Mouse (Mus musculus) lung, embryonic 16.5 days (tissue): ENCODE results near the gene Kpna2. TPM values are rescaled to one million over a fixed set of nuclear protein-coding genes. Genes with fewer than 3 reads are reported as not detected.

ENCODE experiments used
- ATAC-seq: fragments of 200-750 bp; cut with Nextera tagmentation; 2 replicates; pipeline ENCODE4 v1.8.0; 2017; ENCODE audit warnings: low read depth, mild to moderate bottlenecking, moderate library complexity
- H3K27ac ChIP-seq: fragments of 300-500 bp; sonication (generic); 2 replicates; pipeline ENCODE4 v1.5.1; 2014; ENCODE audit warnings: mild to moderate bottlenecking, control low read depth, low read length
- H3K27me3 ChIP-seq: fragments of 300-500 bp; sonication (generic); 2 replicates; pipeline ENCODE4 v1.6.1; 2014; ENCODE audit warnings: low read depth, low read length, mixed read lengths; ENCODE audit not compliant: control insufficient read depth, insufficient read depth
- H3K36me3 ChIP-seq: fragments of 300-500 bp; sonication (generic); 2 replicates; pipeline ENCODE4 v1.6.1; 2014; ENCODE audit warnings: low read length; ENCODE audit not compliant: control insufficient read depth, insufficient read depth
- H3K4me1 ChIP-seq: fragments of 300-500 bp; sonication (generic); replicated peaks from 2 replicates; pipeline ENCODE4 v1.6.1; 2014; ENCODE audit warnings: low read length, mixed read lengths; ENCODE audit not compliant: control insufficient read depth, insufficient read depth
- H3K4me2 ChIP-seq: fragments of 300-500 bp; sonication (generic); 2 replicates; pipeline ENCODE4 v1.6.1; 2014; ENCODE audit warnings: low read depth, low read length, control low read depth
- H3K4me3 ChIP-seq: fragments of 300-500 bp; sonication (generic); 2 replicates; pipeline ENCODE4 v1.5.1; 2014; ENCODE audit warnings: mild to moderate bottlenecking, low read length, control low read depth
- H3K9ac ChIP-seq: fragments of 300-500 bp; sonication (generic); 2 replicates; pipeline ENCODE4 v1.6.1; 2014; ENCODE audit warnings: low read length, control low read depth
- H3K9me3 ChIP-seq: fragments of 300-500 bp; sonication (generic); 2 replicates; pipeline ENCODE4 v1.6.1; 2016; ENCODE audit warnings: low read length; ENCODE audit not compliant: control insufficient read depth
- WGBS: fragments of 180-500 bp; shearing (Covaris S2); extraction: QIAGEN DNeasy Blood & Tissue Kit; methylation state at CpG from one replicate; pipeline ENCODE4 v1.1.7; 2014; 5-methylcytosine and 5-hydroxymethylcytosine counted together
- polyA plus RNA-seq: library from polyadenylated mRNA; unstranded; fragments of >200 nt; fragmentation: Nextera tagmentation; extraction: Ambion mirVana; gene quantifications from 2 replicates; pipeline ENCODE4 v1.2.1, GENCODE M21; 2015

Gene Kpna2
- polyA plus RNA-seq, 1 experiment from 2014 or later, result 492 TPM

GRCm38 (mm10) chr11:107014020-107014585 lies 14.8 kb upstream of the Kpna2 start:
- Histone ChIP-seq H3K27me3 (no peaks in the 10 kb centered on the region), H3K4me1 (peaks cover 12% of the 10 kb centered on the region), H3K4me3 (no peak overlapping the region), H3K27ac (peak overlapping the region; percentile 65; the same call in 1 of the 2 replicates), H3K36me3 (no peaks in the 10 kb centered on the region), H3K4me2 (peak overlapping the region; percentile 7; the same call in 1 of the 2 replicates), H3K9me3 (peaks cover 2% of the 10 kb centered on the region; the same call in 1 of the 2 replicates), H3K9ac (no peak overlapping the region)
- WGBS, result 72% methylated on average over 11 of the region's 11 CpGs
- ATAC-seq, result no peak

- ATAC-seq, result peak; percentile 87
- peak overlapping the region; percentile 64 for H3K4me3 ChIP-seq
- peak overlapping the region; percentile 65 for H3K4me2 ChIP-seq
- H3K27ac ChIP-seq, result peak overlapping the region; percentile 100
- no peaks in the 10 kb centered on the region for H3K27me3 ChIP-seq
- peak overlapping the region; percentile 88 for H3K9ac ChIP-seq
- H3K9me3 ChIP-seq, result peaks cover 2% of the 10 kb centered on the region; the same call in 1 of the 2 replicates
- under 1% methylated on average over 37 of the region's 37 CpGs for WGBS
- peaks cover 12% of the 10 kb centered on the region for H3K4me1 ChIP-seq
- H3K36me3 ChIP-seq, result no peaks in the 10 kb centered on the region
These were observed 13.1 kb upstream of the Kpna2 start for GRCm38 (mm10) chr11:107012324-107013017.

DNA sequence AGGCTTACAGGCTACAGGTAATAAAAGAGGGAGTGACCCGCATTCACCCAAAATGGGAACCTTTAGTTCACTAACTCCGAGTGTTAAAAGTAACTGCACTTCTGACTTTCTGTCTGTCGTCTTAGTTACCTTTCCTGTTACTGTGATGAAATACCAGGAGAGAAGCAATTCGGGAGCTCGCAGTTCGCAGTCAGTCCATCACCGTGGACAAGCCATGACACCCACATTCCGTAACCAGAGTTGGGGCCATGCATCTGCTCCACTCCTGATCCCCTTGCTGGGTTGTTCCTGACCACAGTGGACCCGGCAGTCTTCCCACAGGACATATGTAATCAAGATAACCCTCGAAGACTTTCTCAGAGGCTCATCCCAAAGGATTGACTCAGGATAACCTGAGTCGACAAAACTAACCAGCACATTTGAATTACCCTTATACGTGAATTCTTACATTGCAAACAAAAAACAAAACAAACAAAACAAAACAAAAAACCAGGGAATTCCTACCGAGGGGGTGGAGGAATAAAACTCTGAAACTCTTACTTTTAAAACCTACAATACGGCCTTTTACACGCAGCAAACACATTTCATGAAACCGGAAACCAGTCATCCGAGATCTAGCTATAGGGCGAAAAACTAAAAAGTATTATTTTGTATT lies 12.5 kb upstream of the Kpna2 start:
- no peak for ATAC-seq
- H3K27ac ChIP-seq, result peak overlapping the region; percentile 100
- peak overlapping the region; percentile 65 for H3K4me2 ChIP-seq
- H3K27me3 ChIP-seq, result no peaks in the 10 kb centered on the region
- 22% methylated on average over 18 of the region's 18 CpGs for WGBS
- no peaks in the 10 kb centered on the region for H3K36me3 ChIP-seq
- H3K9me3 ChIP-seq, result peaks cover 2% of the 10 kb centered on the region; the same call in 1 of the 2 replicates
- H3K9ac ChIP-seq, result peak overlapping the region; percentile 88
- peak overlapping the region; percentile 64 for H3K4me3 ChIP-seq
- peaks cover 12% of the 10 kb centered on the region for H3K4me1 ChIP-seq

- no peak for ATAC-seq
- peak overlapping the region; percentile 65; the same call in 1 of the 2 replicates for H3K4me2 ChIP-seq
- H3K9ac ChIP-seq, result no peak overlapping the region; the same call in 1 of the 2 replicates
- no peaks in the 10 kb centered on the region for H3K36me3 ChIP-seq
- peaks cover 2% of the 10 kb centered on the region; the same call in 1 of the 2 replicates for H3K9me3 ChIP-seq
- H3K4me1 ChIP-seq, result peaks cover 12% of the 10 kb centered on the region
- 76% methylated on average over 7 of the region's 7 CpGs for WGBS
- H3K4me3 ChIP-seq, result no peak overlapping the region
- H3K27ac ChIP-seq, result peak overlapping the region; percentile 100; the same call in 1 of the 2 replicates
- no peaks in the 10 kb centered on the region for H3K27me3 ChIP-seq
These were observed 11.8 kb upstream of the Kpna2 start for GRCm38 (mm10) chr11:107011171-107011570.

DNA sequence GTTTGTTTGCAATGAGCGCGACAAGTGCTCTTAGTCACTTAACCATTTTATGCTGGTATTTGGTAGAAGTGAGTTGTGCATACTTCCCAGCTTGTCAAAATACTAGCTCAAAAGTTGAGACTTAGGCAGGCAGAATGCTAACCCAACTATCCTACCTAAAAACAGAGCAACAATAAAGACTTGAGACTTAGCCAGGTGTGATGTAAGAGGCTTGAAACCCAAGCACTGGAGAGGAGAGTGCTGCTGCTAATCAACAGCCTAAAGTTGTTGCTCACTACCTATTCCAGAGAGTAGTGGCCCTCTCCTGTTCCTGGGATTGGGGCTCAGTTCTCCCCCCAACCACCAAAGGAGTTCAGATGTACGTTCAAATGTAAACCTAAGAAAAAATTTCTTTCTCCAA lies 11.1 kb upstream of the Kpna2 start:
- peaks cover 12% of the 10 kb centered on the region for H3K4me1 ChIP-seq
- H3K9ac ChIP-seq, result no peak overlapping the region
- H3K27me3 ChIP-seq, result no peaks in the 10 kb centered on the region
- no peak for ATAC-seq
- no peaks in the 10 kb centered on the region for H3K36me3 ChIP-seq
- no peak overlapping the region for H3K4me2 ChIP-seq
- no peak overlapping the region for H3K27ac ChIP-seq
- peaks cover 2% of the 10 kb centered on the region; the same call in 1 of the 2 replicates for H3K9me3 ChIP-seq
- H3K4me3 ChIP-seq, result no peak overlapping the region
- WGBS, result 90% methylated on average over 3 of the region's 3 CpGs

DNA sequence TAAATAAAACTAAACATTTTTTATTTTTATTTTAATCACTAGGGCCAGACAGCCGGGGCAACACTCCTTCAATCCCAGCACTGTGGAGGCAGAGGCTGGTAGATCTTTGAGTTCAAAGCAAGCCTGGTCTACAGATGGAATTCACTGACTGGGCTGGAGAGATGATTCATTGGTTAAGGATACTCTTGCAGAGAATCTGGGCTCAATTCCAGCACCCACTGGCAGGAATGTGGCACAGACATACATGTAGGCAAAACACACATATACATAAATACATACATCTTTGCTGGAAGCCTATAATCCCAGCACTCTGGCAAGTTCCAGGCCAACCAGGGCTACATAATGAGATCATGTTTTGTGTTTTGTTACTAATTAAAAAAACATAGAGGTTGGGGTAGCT lies 6.2 kb upstream of the Kpna2 start:
- Histone ChIP-seq H3K4me1 (0 out of 2 replicates have a peak, but pooled peaks cover 5% of the 10 kb centered on the region), H3K27me3 (no peaks in the 10 kb centered on the region), H3K36me3 (no peaks in the 10 kb centered on the region), H3K9ac (no peak overlapping the region), H3K4me3 (no peak overlapping the region), H3K9me3 (no peaks in the 10 kb centered on the region), H3K4me2 (no peak overlapping the region), H3K27ac (no peak overlapping the region)
- 66% methylated on average over 1 of the region's 1 CpGs for WGBS
- ATAC-seq, result no peak

GRCm38 (mm10) chr11:107001760-107002675 lies 2.7 kb upstream of the Kpna2 start:
- no peak overlapping the region for H3K4me2 ChIP-seq
- ATAC-seq, result 0 out of 2 replicates have a peak, but pooled peaks have one; percentile 17
- peak overlapping the region; percentile 39 for H3K27ac ChIP-seq

DNA sequence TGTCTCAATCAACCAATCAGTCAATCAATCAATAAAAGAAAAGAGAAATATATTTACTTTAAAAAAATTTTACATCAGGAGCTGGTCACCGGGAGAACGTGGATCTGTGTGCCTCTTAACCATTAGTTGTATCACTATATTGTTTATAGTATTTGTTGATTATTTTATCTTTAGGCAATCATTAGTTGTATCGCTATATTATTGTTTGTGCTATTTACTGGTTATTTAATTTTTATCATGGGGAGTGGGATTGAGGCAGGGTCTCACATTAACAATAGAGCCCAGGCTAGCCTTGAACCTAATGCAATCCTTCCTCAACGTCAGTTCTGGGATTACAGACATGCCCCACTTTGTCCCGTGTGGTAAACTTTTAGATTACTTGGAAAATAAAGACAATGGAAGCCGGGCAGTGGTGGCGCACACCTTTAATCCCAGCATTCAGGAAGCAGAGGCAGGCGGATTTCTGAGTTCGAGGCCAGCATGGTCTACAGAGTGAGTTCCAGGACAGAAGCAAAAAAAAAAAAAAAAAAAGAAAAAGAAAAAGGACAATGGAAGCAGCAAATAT lies 690 bp upstream of the Kpna2 start:
- WGBS, result 78% methylated on average over 9 of the region's 9 CpGs
- H3K4me1 ChIP-seq, result peaks cover 10% of the 10 kb centered on the region

More at GRCm38 (mm10) chr11:107001760-107002675, 2.7 kb upstream of the Kpna2 start:
- no peak overlapping the region for H3K4me3 ChIP-seq
- 49% methylated on average over 7 of the region's 8 CpGs for WGBS
- H3K9ac ChIP-seq, result no peak overlapping the region
- no peaks in the 10 kb centered on the region for H3K9me3 ChIP-seq
- H3K27me3 ChIP-seq, result no peaks in the 10 kb centered on the region
- peaks cover 5% of the 10 kb centered on the region for H3K4me1 ChIP-seq
- no peaks in the 10 kb centered on the region for H3K36me3 ChIP-seq

More for the DNA sequence above, 690 bp upstream of the Kpna2 start:
- H3K27me3 ChIP-seq, result no peaks in the 10 kb centered on the region
- no peak for ATAC-seq
- H3K4me3 ChIP-seq, result peak overlapping the region; percentile 46
- H3K9ac ChIP-seq, result peak overlapping the region; percentile 76
- peak overlapping the region; percentile 70 for H3K4me2 ChIP-seq
- peaks cover 14% of the 10 kb centered on the region for H3K36me3 ChIP-seq
- H3K27ac ChIP-seq, result peak overlapping the region; percentile 86
- H3K9me3 ChIP-seq, result no peaks in the 10 kb centered on the region
